Mouse (Mus musculus) liver, embryonic 16.5 days (tissue): Measurements from ENCODE around the gene Fbxw5. TPM values are rescaled to one million over a fixed set of nuclear protein-coding genes. Genes with fewer than 3 reads are reported as not detected.
A peak's percentile ranks its signal among the peaks of the same experiment; 100 is the strongest.

ENCODE experiments used
- ATAC-seq: fragments of 200-750 bp; cut with Nextera tagmentation; 2 replicates; pipeline ENCODE4 v1.8.0; 2017; ENCODE audit warnings: low read depth, mild to moderate bottlenecking, moderate number of reproducible peaks, moderate library complexity
- H3K27ac ChIP-seq: fragments of 300-500 bp; sonication (generic); 2 replicates; pipeline ENCODE4 v1.5.1; 2014; ENCODE audit warnings: mild to moderate bottlenecking, low read length
- H3K27me3 ChIP-seq: fragments of 300-500 bp; sonication (generic); 2 replicates; pipeline ENCODE4 v1.6.1; 2014; ENCODE audit warnings: low read depth, low read length, mixed read lengths; ENCODE audit not compliant: control insufficient read depth, insufficient read depth
- H3K36me3 ChIP-seq: fragments of 300-500 bp; sonication (generic); 2 replicates; pipeline ENCODE4 v1.6.1; 2014; ENCODE audit warnings: mild to moderate bottlenecking; ENCODE audit not compliant: control insufficient read depth, insufficient read depth
- H3K4me1 ChIP-seq: fragments of 300-500 bp; sonication (generic); 2 replicates; pipeline ENCODE4 v1.6.1; 2014; ENCODE audit warnings: low read depth, low read length, mixed read lengths; ENCODE audit not compliant: control insufficient read depth
- H3K4me2 ChIP-seq: fragments of 300-500 bp; sonication (generic); 2 replicates; pipeline ENCODE4 v1.6.1; 2014; ENCODE audit warnings: low read depth, low read length, mixed read lengths
- H3K4me3 ChIP-seq: fragments of 300-500 bp; sonication (generic); 2 replicates; pipeline ENCODE4 v1.5.1; 2014; ENCODE audit warnings: low read depth, mild to moderate bottlenecking, low read length
- H3K9ac ChIP-seq: fragments of 300-500 bp; sonication (generic); 2 replicates; pipeline ENCODE4 v1.6.1; 2014; ENCODE audit warnings: low read depth, low read length
- H3K9me3 ChIP-seq: fragments of 300-500 bp; sonication (generic); replicated peaks from 2 replicates; pipeline ENCODE4 v1.6.1; 2016; ENCODE audit warnings: low read length; ENCODE audit not compliant: control insufficient read depth
- WGBS: fragments of 180-500 bp; shearing (Covaris S2); extraction: QIAGEN DNeasy Blood & Tissue Kit; methylation state at CpG from one replicate; pipeline ENCODE4 v1.1.7; 2014; ENCODE audit not compliant: insufficient replicate concordance; 5-methylcytosine and 5-hydroxymethylcytosine counted together
- polyA plus RNA-seq: library from polyadenylated mRNA; unstranded; fragments of >200 nt; fragmentation: Nextera tagmentation; extraction: Ambion mirVana; gene quantifications from 2 replicates; pipeline ENCODE4 v1.2.1, GENCODE M21; 2015

The Fbxw5 gene
- polyA plus RNA-seq, 1 experiment from 2014 or later = 24.7 TPM

GRCm38 (mm10) chr2:25488671-25489068 lies 11.9 kb upstream of the Fbxw5 start:
- Histone ChIP-seq H3K27ac (no peak overlapping the region), H3K9ac (no peak overlapping the region), H3K9me3 (no peaks in the 10 kb centered on the region), H3K4me2 (no peak overlapping the region), H3K4me3 (no peak overlapping the region), H3K36me3 (no peaks in the 10 kb centered on the region), H3K27me3 (no peaks in the 10 kb centered on the region), H3K4me1 (peaks cover 2% of the 10 kb centered on the region; the same call in 1 of the 2 replicates)
- WGBS = 56% methylated on average over 7 of the region's 7 CpGs
- ATAC-seq = no peak

- WGBS = 54% methylated on average over 5 of the region's 5 CpGs
- Histone ChIP-seq H3K9ac (no peak overlapping the region), H3K27me3 (no peaks in the 10 kb centered on the region), H3K9me3 (no peaks in the 10 kb centered on the region), H3K4me3 (no peak overlapping the region), H3K27ac (no peak overlapping the region), H3K36me3 (no peaks in the 10 kb centered on the region), H3K4me1 (peaks cover under 1% of the 10 kb centered on the region; the same call in 1 of the 2 replicates), H3K4me2 (no peak overlapping the region)
- ATAC-seq = no peak
Observed at GRCm38 (mm10) chr2:25492988-25493387, 7.6 kb upstream of the Fbxw5 start.

GRCm38 (mm10) chr2:25493476-25493961 lies 7.0 kb upstream of the Fbxw5 start, which contains the start of gene Lcn12:
Lcn12 (minus strand) TSS chr2:25493911.
- no peak within 1 kb of the TSS for H3K27ac ChIP-seq
- ATAC-seq = no peak
- no peaks in the 10 kb centered on the region for H3K36me3 ChIP-seq
- no peak within 1 kb of the TSS for H3K9ac ChIP-seq
- WGBS = 65% methylated on average over 5 of the region's 5 CpGs
- no peaks in the 10 kb centered on the region for H3K27me3 ChIP-seq
- H3K4me2 ChIP-seq = no peak within 1 kb of the TSS
- H3K4me1 ChIP-seq = peaks cover 4% of the 10 kb centered on the region; the same call in 1 of the 2 replicates
- H3K4me3 ChIP-seq = no peak within 1 kb of the TSS
- no peaks in the 10 kb centered on the region for H3K9me3 ChIP-seq

- Histone ChIP-seq H3K4me2 (no peak overlapping the region), H3K27ac (no peak overlapping the region), H3K36me3 (no peaks in the 10 kb centered on the region), H3K4me3 (no peak overlapping the region), H3K9ac (no peak overlapping the region), H3K27me3 (no peaks in the 10 kb centered on the region), H3K9me3 (no peaks in the 10 kb centered on the region), H3K4me1 (peaks cover 19% of the 10 kb centered on the region)
- no peak for ATAC-seq
- WGBS = 40% methylated on average over 4 of the region's 4 CpGs
Observed at GRCm38 (mm10) chr2:25496462-25496861, 4.1 kb upstream of the Fbxw5 start.

GRCm38 (mm10) chr2:25497846-25498575 lies 2.5 kb upstream of the Fbxw5 start:
- Histone ChIP-seq H3K9ac (no peak overlapping the region), H3K27me3 (no peaks in the 10 kb centered on the region), H3K36me3 (0 out of 2 replicates have a peak, but pooled peaks cover under 1% of the 10 kb centered on the region), H3K4me1 (peaks cover 35% of the 10 kb centered on the region), H3K4me3 (no peak overlapping the region), H3K4me2 (no peak overlapping the region), H3K9me3 (no peaks in the 10 kb centered on the region), H3K27ac (no peak overlapping the region)
- no peak for ATAC-seq
- 41% methylated on average over 6 of the region's 6 CpGs for WGBS

- no peaks in the 10 kb centered on the region for H3K27me3 ChIP-seq
- no peak overlapping the region for H3K4me3 ChIP-seq
- H3K4me1 ChIP-seq = peaks cover 39% of the 10 kb centered on the region
- H3K9me3 ChIP-seq = no peaks in the 10 kb centered on the region
- no peak overlapping the region for H3K27ac ChIP-seq
- no peak overlapping the region for H3K9ac ChIP-seq
- ATAC-seq = no peak
- WGBS = 49% methylated on average over 15 of the region's 15 CpGs
- H3K4me2 ChIP-seq = no peak overlapping the region
- H3K36me3 ChIP-seq = 0 out of 2 replicates have a peak, but pooled peaks cover 3% of the 10 kb centered on the region
Observed at GRCm38 (mm10) chr2:25498622-25499478, 1.7 kb upstream of the Fbxw5 start.

GRCm38 (mm10) chr2:25500071-25500575 lies 427 bp upstream of the Fbxw5 start:
- Histone ChIP-seq H3K4me1 (peaks cover 42% of the 10 kb centered on the region), H3K36me3 (peaks cover 6% of the 10 kb centered on the region; the same call in 1 of the 2 replicates), H3K9me3 (no peaks in the 10 kb centered on the region), H3K27me3 (no peaks in the 10 kb centered on the region), H3K4me2 (peak overlapping the region; percentile 84), H3K27ac (peak overlapping the region; percentile 84), H3K9ac (peak overlapping the region; percentile 61), H3K4me3 (peak overlapping the region; percentile 82)
- ATAC-seq = peak; percentile 65
- 45% methylated on average over 6 of the region's 6 CpGs for WGBS

GRCm38 (mm10) chr2:25501593-25502486 lies 1.3 kb downstream of the Fbxw5 start, which contains the start of gene C8g:
C8g (minus strand) TSS chr2:25501719.
- 64% methylated on average over 20 of the region's 20 CpGs for WGBS
- Histone ChIP-seq H3K27ac (peak within 1 kb of the TSS; percentile 81), H3K4me2 (peak within 1 kb of the TSS; percentile 84), H3K9me3 (no peaks in the 10 kb centered on the region), H3K4me1 (peaks cover 42% of the 10 kb centered on the region), H3K27me3 (no peaks in the 10 kb centered on the region), H3K36me3 (peaks cover 6% of the 10 kb centered on the region; the same call in 1 of the 2 replicates), H3K4me3 (peak within 1 kb of the TSS; percentile 82), H3K9ac (peak within 1 kb of the TSS; percentile 87)
- no peak for ATAC-seq
